Mouse (Mus musculus) effector memory CD4-positive, alpha-beta T cell, adult 5 months (primary cell): Measurements from ENCODE around the gene D730048I06Rik. TPM values are rescaled to one million over a fixed set of nuclear protein-coding genes. Genes with fewer than 3 reads are reported as not detected.

Source experiments
- polyA plus RNA-seq: library from polyadenylated mRNA; unstranded; fragments of 100-300 nt; shearing (Covaris generic); gene quantifications from one replicate; pipeline ENCODE4 v1.2.1, GENCODE M21; 2017

Gene D730048I06Rik
- not detected for polyA plus RNA-seq

GRCm38 (mm10) chr9:35790001-35790400 is at the start of gene D730048I06Rik, which contains the start of gene Gm27235:
TSS of gene D730048I06Rik (minus strand) at chr9:35790112.
TSS of gene Gm27235 (minus strand) at chr9:35790101.

GRCm38 (mm10) chr9:35778009-35778408 is 11.9 kb downstream of the D730048I06Rik start, which contains the start of gene Gm17727:
TSS of gene Gm17727 (minus strand) at chr9:35778109.

GRCm38 (mm10) chr9:35740749-35741148 is 49.2 kb downstream of the D730048I06Rik start, which contains the start of gene Gm17677:
TSS of gene Gm17677 (plus strand) at chr9:35741049.

Other genes with a start within 250 kb of the D730048I06Rik start
- 0.05 TPM for gene Ddx25, start 231.6 kb downstream of the D730048I06Rik start, polyA plus RNA-seq
- 23.4 TPM for gene Pus3, start 231.5 kb downstream of the D730048I06Rik start, polyA plus RNA-seq
- gene Pate2, start 219.8 kb downstream of the D730048I06Rik start, polyA plus RNA-seq: not detected
- gene Hyls1, start 219.7 kb downstream of the D730048I06Rik start, polyA plus RNA-seq: 7.5 TPM
- not detected for gene Pate4, start 178.2 kb downstream of the D730048I06Rik start, polyA plus RNA-seq
- not detected for gene Pate3, start 141.9 kb downstream of the D730048I06Rik start, polyA plus RNA-seq
- gene Pate1, start 102.7 kb downstream of the D730048I06Rik start, polyA plus RNA-seq: not detected
- not detected for gene Gm17677, start 49.1 kb downstream of the D730048I06Rik start, polyA plus RNA-seq
- gene Gm17727, start 12.0 kb downstream of the D730048I06Rik start, polyA plus RNA-seq: not detected
- gene Gm27235, start within 50 bp of the D730048I06Rik start, polyA plus RNA-seq: not detected
- gene 9230110F15Rik, start 54.0 kb upstream of the D730048I06Rik start, polyA plus RNA-seq: not detected
- gene 9230113P08Rik, start 118.3 kb upstream of the D730048I06Rik start, polyA plus RNA-seq: 0.19 TPM